Mouse (Mus musculus) myocyte (in vitro differentiated cells): ENCODE results near the gene Elmsan1.

Source experiments
- CEBPB ChIP-seq: IDR thresholded peaks from 2 replicates; pipeline ENCODE4 v1.6.1; 2011; ENCODE audit warnings: mild to moderate bottlenecking, moderate library complexity; ENCODE audit not compliant: poor library complexity, insufficient read depth, severe bottlenecking
- E2F4 ChIP-seq: IDR thresholded peaks from one replicate; pipeline ENCODE4 v1.6.1; 2011; ENCODE audit warnings: mild to moderate bottlenecking, control low read depth, moderate library complexity; ENCODE audit not compliant: insufficient read depth
- MAX ChIP-seq: IDR thresholded peaks from one replicate; pipeline ENCODE4 v1.6.1; 2011; ENCODE audit warnings: low read depth, mild to moderate bottlenecking, control low read depth
- POLR2A ChIP-seq: IDR thresholded peaks from one replicate; pipeline ENCODE4 v1.6.1; 2011; ENCODE audit warnings: low read depth, mild to moderate bottlenecking, control low read depth, moderate library complexity; ENCODE audit not compliant: insufficient read length
- POLR2AphosphoS2 ChIP-seq: IDR thresholded peaks from one replicate; pipeline ENCODE4 v1.6.1; 2011; ENCODE audit warnings: low read depth, control low read depth; ENCODE audit not compliant: insufficient read length
- REST ChIP-seq: IDR thresholded peaks from one replicate; pipeline ENCODE4 v1.6.1; 2011; ENCODE audit warnings: mild to moderate bottlenecking, control low read depth, moderate library complexity; ENCODE audit not compliant: insufficient read depth, insufficient read length
- TCF12 ChIP-seq: IDR thresholded peaks from one replicate; pipeline ENCODE4 v1.6.1; 2011; ENCODE audit warnings: mild to moderate bottlenecking, control low read depth; ENCODE audit not compliant: poor library complexity, insufficient read depth, severe bottlenecking
- USF1 ChIP-seq: IDR thresholded peaks from one replicate; pipeline ENCODE4 v1.6.1; 2011; ENCODE audit warnings: low read depth, mild to moderate bottlenecking, control low read depth, moderate library complexity

- TF ChIP-seq POLR2A: no peak
- TF ChIP-seq POLR2AphosphoS2: no peak
- TF ChIP-seq MAX: no peak
- TF ChIP-seq REST: no peak
- no peak for TF ChIP-seq TCF12
- TF ChIP-seq E2F4: no peak
- no peak for TF ChIP-seq CEBPB
- no peak for TF ChIP-seq USF1
Measured at GRCm38 (mm10) chr12:84165631-84166373, 52.9 kb downstream of the Elmsan1 start.
